Mouse (Mus musculus) midbrain, postnatal 0 days (tissue): Measurements from ENCODE around the gene Wdr25. TPM values are rescaled to one million over a fixed set of nuclear protein-coding genes. Genes with fewer than 3 reads are reported as not detected.

Experiments
- ATAC-seq: fragments of 200-750 bp; cut with Nextera tagmentation; 2 replicates; pipeline ENCODE4 v1.8.0; 2017; ENCODE audit warnings: moderate number of reproducible peaks, mild to moderate bottlenecking, moderate TSS enrichment, moderate library complexity; ENCODE audit not compliant: low FRiP score
- DNase-seq: peaks from one replicate; pipeline ENCODE4 v3.0.0-alpha.2; 2015; ENCODE audit warnings: low spot score
- H3K27ac ChIP-seq: fragments of 300-500 bp; sonication (generic); 2 replicates; pipeline ENCODE4 v1.5.1; 2014; ENCODE audit warnings: low read depth, mild to moderate bottlenecking, low read length, mixed read lengths
- H3K27me3 ChIP-seq: fragments of 300-500 bp; sonication (generic); 2 replicates; pipeline ENCODE4 v1.6.1; 2014; ENCODE audit warnings: low read length, control low read depth, mixed read lengths; ENCODE audit not compliant: insufficient read depth
- H3K36me3 ChIP-seq: fragments of 300-500 bp; sonication (generic); 2 replicates; pipeline ENCODE4 v1.6.1; 2014; ENCODE audit warnings: low read length, control low read depth, mixed read lengths; ENCODE audit not compliant: insufficient read depth
- H3K4me1 ChIP-seq: fragments of 300-500 bp; sonication (generic); 2 replicates; pipeline ENCODE4 v1.6.1; 2014; ENCODE audit warnings: mild to moderate bottlenecking, control low read depth, antibody characterized with exemption, low read length, mixed read lengths; ENCODE audit not compliant: insufficient read depth
- H3K4me2 ChIP-seq: fragments of 300-500 bp; sonication (generic); 2 replicates; pipeline ENCODE4 v1.6.1; 2014; ENCODE audit warnings: low read depth, mild to moderate bottlenecking, low read length, mixed read lengths; ENCODE audit not compliant: poor library complexity, severe bottlenecking
- H3K4me3 ChIP-seq: fragments of 300-500 bp; sonication (generic); 2 replicates; pipeline ENCODE4 v1.5.1; 2014; ENCODE audit warnings: low read depth, mild to moderate bottlenecking, low read length, moderate library complexity
- H3K9ac ChIP-seq: fragments of 300-500 bp; sonication (generic); replicated peaks from 2 replicates; pipeline ENCODE4 v1.6.1; 2014; ENCODE audit warnings: mild to moderate bottlenecking, low read length, moderate library complexity, mixed read lengths; ENCODE audit not compliant: poor library complexity, severe bottlenecking
- H3K9me3 ChIP-seq: fragments of 300-500 bp; sonication (generic); 2 replicates; pipeline ENCODE4 v1.6.1; 2016; ENCODE audit warnings: low read length, control low read depth
- CTCF ChIP-seq: IDR thresholded peaks from 2 replicates; pipeline ENCODE4 v1.5.1; 2016; ENCODE audit warnings: antibody characterized with exemption, mild to moderate bottlenecking
- WGBS: fragments of 180-500 bp; shearing (Covaris S2); extraction: QIAGEN DNeasy Blood & Tissue Kit; methylation state at CpG from one replicate; pipeline ENCODE4 v1.1.7; 2014; 5-methylcytosine and 5-hydroxymethylcytosine counted together
- polyA plus RNA-seq: library from polyadenylated mRNA; unstranded; fragments of >200 nt; fragmentation: Nextera tagmentation; extraction: Ambion mirVana; gene quantifications from 2 replicates; pipeline ENCODE4 v1.2.1, GENCODE M21; 2015
- total RNA-seq: library from RNA; depleted of rRNA; stranded (reverse); fragments of >200 nt; gene quantifications from 2 replicates; pipeline ENCODE4 v1.2.3, GENCODE M21; 2014; rRNA removed

The Wdr25 gene
- total and polyA plus RNA-seq, 2 experiments from 2014 or later, result 5.1 to 6.5 TPM

DNA sequence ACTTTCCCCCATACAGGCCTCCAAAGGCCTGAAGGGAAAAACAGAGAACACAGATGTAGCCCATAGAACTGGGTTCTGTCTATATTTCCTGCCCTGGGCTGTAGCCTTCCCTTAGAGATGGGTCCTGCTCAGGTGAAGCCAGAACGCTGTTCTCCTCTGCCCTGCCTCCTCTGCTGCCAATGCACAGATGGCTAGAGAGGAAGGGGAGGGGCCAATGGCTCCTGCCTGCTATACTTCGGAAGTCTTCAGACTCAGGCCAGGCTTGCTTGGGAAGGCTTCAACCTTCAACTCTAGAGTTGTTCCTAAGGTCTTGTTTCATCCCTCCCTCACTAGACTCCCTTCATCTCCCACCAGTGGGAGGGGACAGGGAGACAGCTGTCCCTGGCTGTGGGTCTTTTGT lies 176.3 kb downstream of the Wdr25 start:
- 69% methylated on average over 2 of the region's 2 CpGs for WGBS
- Histone ChIP-seq H3K27me3 (no peaks in the 10 kb centered on the region; the same call in 1 of the 2 replicates), H3K9me3 (no peaks in the 10 kb centered on the region), H3K4me3 (no peak overlapping the region), H3K27ac (no peak overlapping the region), H3K4me2 (no peak overlapping the region), H3K36me3 (no peaks in the 10 kb centered on the region), H3K9ac (no peak overlapping the region), H3K4me1 (peaks cover 15% of the 10 kb centered on the region; the same call in 1 of the 2 replicates)
- TF ChIP-seq CTCF, result no peak
- DNase-seq, result no peak
- no peak for ATAC-seq

DNA sequence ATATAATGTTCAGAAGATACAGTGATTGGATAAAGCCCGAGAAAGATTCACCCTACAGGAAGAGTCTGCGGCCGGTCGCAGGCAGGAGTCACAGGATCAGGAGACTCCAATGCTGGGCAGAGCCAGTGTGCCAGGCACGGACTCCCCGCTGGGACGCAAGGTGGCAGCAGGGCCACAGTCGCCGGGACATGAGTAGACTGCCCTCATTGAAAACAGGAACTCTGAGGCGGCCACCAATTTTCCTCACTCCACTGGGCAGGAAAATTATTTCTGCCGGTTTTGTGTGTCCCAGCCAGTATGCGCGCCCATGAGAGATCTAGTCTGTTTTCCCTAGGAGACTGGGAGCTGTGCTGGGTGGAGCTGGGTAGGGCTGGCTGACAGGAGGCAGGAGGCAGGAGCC lies 177.8 kb downstream of the Wdr25 start:
- peak; percentile 25; the same call in 1 of the 2 replicates for TF ChIP-seq CTCF
- Histone ChIP-seq H3K27ac (no peak overlapping the region), H3K4me3 (no peak overlapping the region), H3K27me3 (no peaks in the 10 kb centered on the region; the same call in 1 of the 2 replicates), H3K36me3 (no peaks in the 10 kb centered on the region), H3K9ac (no peak overlapping the region), H3K4me1 (peaks cover 15% of the 10 kb centered on the region; the same call in 1 of the 2 replicates), H3K4me2 (no peak overlapping the region), H3K9me3 (no peaks in the 10 kb centered on the region)
- DNase-seq (peak; percentile 30), ATAC-seq (no peak)
- 89% methylated on average over 13 of the region's 13 CpGs for WGBS

GRCm38 (mm10) chr12:109074106-109074505 lies 180.7 kb downstream of the Wdr25 start:
- ATAC-seq (no peak), DNase-seq (no peak)
- H3K36me3 ChIP-seq, result no peaks in the 10 kb centered on the region
- no peak overlapping the region for H3K4me2 ChIP-seq
- H3K9ac ChIP-seq, result no peak overlapping the region
- no peak for TF ChIP-seq CTCF
- no peaks in the 10 kb centered on the region; the same call in 1 of the 2 replicates for H3K27me3 ChIP-seq
- H3K4me3 ChIP-seq, result no peak overlapping the region
- whole genome bisulfite sequencing, result 76% methylated on average over 6 of the region's 6 CpGs
- no peak overlapping the region for H3K27ac ChIP-seq
- H3K9me3 ChIP-seq, result no peaks in the 10 kb centered on the region
- H3K4me1 ChIP-seq, result no peaks in the 10 kb centered on the region

- TF ChIP-seq CTCF, result no peak
- 84% methylated on average over 2 of the region's 2 CpGs for WGBS
- no peak overlapping the region for H3K4me3 ChIP-seq
- H3K36me3 ChIP-seq, result no peaks in the 10 kb centered on the region
- DNase-seq, result no peak
- no peak overlapping the region for H3K27ac ChIP-seq
- no peak overlapping the region for H3K9ac ChIP-seq
- no peaks in the 10 kb centered on the region for H3K9me3 ChIP-seq
- no peak for ATAC-seq
- H3K4me2 ChIP-seq, result no peak overlapping the region
- no peaks in the 10 kb centered on the region for H3K4me1 ChIP-seq
- no peaks in the 10 kb centered on the region; the same call in 1 of the 2 replicates for H3K27me3 ChIP-seq
Observed at GRCm38 (mm10) chr12:109074777-109075285, 181.4 kb downstream of the Wdr25 start.

- Histone ChIP-seq H3K9me3 (no peaks in the 10 kb centered on the region), H3K27me3 (no peaks in the 10 kb centered on the region), H3K9ac (no peak overlapping the region), H3K27ac (no peak overlapping the region), H3K4me1 (no peaks in the 10 kb centered on the region), H3K4me3 (no peak overlapping the region), H3K36me3 (no peaks in the 10 kb centered on the region), H3K4me2 (no peak overlapping the region)
- WGBS, result 84% methylated on average over 6 of the region's 6 CpGs
- DNase-seq, result no peak
- ATAC-seq, result no peak
- TF ChIP-seq CTCF, result no peak
Observed at GRCm38 (mm10) chr12:109077036-109077435, 183.6 kb downstream of the Wdr25 start.

Other genes with a start within 250 kb of the Wdr25 start
- gene Degs2, start 191.3 kb upstream of the Wdr25 start, total RNA-seq, result 0.71 and 2.1 TPM in 2 replicates
- 1.1 and 1.4 TPM in 2 replicates for gene Degs2, start 191.3 kb upstream of the Wdr25 start, polyA plus RNA-seq
- gene Yy1, start 100.7 kb upstream of the Wdr25 start, total RNA-seq, result 35.4 and 38.3 TPM in 2 replicates
- 7.4 and 9.2 TPM in 2 replicates for gene Yy1, start 100.7 kb upstream of the Wdr25 start, polyA plus RNA-seq
- gene Slc25a29, start 57.7 kb upstream of the Wdr25 start, total RNA-seq, result 20.1 and 21.8 TPM in 2 replicates
- gene Slc25a29, start 57.7 kb upstream of the Wdr25 start, polyA plus RNA-seq, result 14.6 and 15.6 TPM in 2 replicates
- 8.6 and 13.2 TPM in 2 replicates for gene Slc25a47, start 57.6 kb upstream of the Wdr25 start, total RNA-seq
- gene Slc25a47, start 57.6 kb upstream of the Wdr25 start, polyA plus RNA-seq, result 5.7 and 5.9 TPM in 2 replicates
- 108 and 142 TPM in 2 replicates for gene Wars, start 543 bp downstream of the Wdr25 start, total RNA-seq
- 97.3 and 99.1 TPM in 2 replicates for gene Wars, start 543 bp downstream of the Wdr25 start, polyA plus RNA-seq
- 78.2 and 84.2 TPM in 2 replicates for gene Begain, start 174.6 kb downstream of the Wdr25 start, total RNA-seq
- 28.4 and 31.8 TPM in 2 replicates for gene Begain, start 174.6 kb downstream of the Wdr25 start, polyA plus RNA-seq